Mouse (Mus musculus): ENCODE data around the gene Gm45785. TPM values are rescaled to one million over a fixed set of nuclear protein-coding genes. Genes with fewer than 3 reads are reported as not detected.

The Gm45785 gene
- polyA plus RNA-seq, 1 experiment, result not detected

DNA sequence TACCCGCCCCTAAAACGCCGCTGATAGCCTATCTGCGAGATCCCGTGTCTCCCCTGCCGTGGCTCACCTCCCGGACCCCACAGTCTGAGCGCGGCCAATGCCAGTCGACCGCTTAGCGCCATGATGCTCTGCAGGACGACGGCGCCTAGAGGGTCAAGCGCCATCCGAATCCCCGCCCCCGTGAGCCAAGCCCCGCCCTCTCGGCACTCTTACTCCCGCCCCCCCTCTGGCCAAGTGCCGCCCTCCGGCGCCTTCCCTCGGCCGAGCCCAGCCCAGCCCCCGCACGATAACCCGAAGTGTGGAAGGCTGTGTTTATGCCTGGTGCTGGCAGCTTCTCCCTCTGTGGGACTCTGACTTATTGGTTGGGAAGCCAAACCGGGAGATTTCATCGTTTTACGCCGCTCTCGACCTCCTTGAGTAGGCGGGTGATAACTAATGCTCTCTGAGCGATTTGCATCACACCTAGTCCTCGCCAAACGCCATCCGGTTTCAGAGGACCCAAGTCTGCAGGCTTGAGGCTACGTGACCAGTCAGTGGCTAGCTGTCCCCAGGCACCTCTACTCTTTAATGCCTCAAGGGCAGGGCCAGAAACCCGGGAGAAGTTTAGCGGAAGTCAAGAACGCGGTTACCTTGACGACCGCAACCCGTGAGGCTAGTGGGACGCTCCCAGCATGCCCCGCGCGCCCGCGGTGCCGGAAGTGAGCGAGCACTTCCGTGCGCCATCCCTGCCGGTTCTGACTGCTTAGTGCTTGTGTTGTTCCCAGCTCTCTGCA, 25.8 kb upstream of the Gm45785 start, which contains the start of the genes Psmd13 and Sirt3:
Gene Psmd13, plus strand, starts transcription at position 273 of the 773 bp plus-strand sequence.
Gene Sirt3, minus strand, starts transcription at position 614 of the 773 bp plus-strand sequence.
- Histone ChIP-seq H3K4me3 (ENCODE audit: insufficient read depth, poor library complexity, severe bottlenecking) (peak within 1 kb of the TSS; percentile 72), H3K27me3 (ENCODE audit: control insufficient read depth, insufficient read depth, insufficient read length) (no peaks in the 10 kb centered on the region), H3ac (ENCODE audit: control insufficient read depth, insufficient read length, low read depth) (peak within 1 kb of the TSS; percentile 87), H3K79me3 (ENCODE audit: low read depth) (peaks cover 20% of the 10 kb centered on the region), H3K79me2 (ENCODE audit: control insufficient read depth, insufficient read depth) (peaks cover 42% of the 10 kb centered on the region), H3K36me3 (ENCODE audit: control insufficient read depth, insufficient read depth) (peaks cover 22% of the 10 kb centered on the region)
- TF ChIP-seq FOSL1 (IDR thresholded peaks at IDR 0.05; ENCODE audit: insufficient read depth, low read length, poor library complexity, severe bottlenecking), result no peak
- no peak for TF ChIP-seq USF1 (IDR thresholded peaks at IDR 0.05; ENCODE audit: low read depth)
- TF ChIP-seq MYOD1 (IDR thresholded peaks at IDR 0.05; ENCODE audit: control insufficient read depth, insufficient read length, low read depth), result no peak
- peak; percentile 53 for TF ChIP-seq MAX (IDR thresholded peaks at IDR 0.05)

DNA sequence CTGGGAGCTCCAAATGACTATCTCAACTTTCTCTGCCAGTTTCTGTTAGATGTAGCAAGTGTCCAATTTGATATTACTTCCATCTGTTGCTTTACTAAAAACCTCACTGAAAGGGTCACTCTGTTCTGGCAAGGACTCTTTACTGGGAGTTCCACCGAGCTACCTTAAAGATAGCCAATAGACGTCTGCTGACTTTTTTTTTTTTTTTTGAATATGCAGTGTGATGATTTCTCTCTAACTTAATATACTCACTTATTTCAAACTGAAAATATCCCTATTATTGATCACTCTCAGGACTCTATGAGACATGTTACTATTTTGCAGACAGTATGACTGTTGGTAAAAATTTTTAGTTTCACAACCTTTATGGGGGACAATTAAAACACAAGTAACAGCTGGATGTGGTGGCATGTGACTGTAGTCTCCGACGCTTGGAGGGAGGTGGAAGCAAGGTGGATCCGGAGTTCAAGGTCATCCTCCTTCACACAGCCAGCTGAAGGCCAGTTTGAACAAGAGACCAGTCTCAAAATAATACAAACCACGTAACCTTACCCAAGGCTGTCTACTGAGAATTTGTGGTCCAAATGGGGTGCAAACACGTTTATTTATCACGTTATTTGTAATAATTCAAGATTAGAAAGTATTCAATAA, 24.9 kb upstream of the Gm45785 start:
- H3K27me3 ChIP-seq (ENCODE audit: control insufficient read depth, insufficient read depth, insufficient read length), result no peaks in the 10 kb centered on the region
- H3K79me2 ChIP-seq (ENCODE audit: control insufficient read depth, insufficient read depth), result peaks cover 42% of the 10 kb centered on the region
- no peak overlapping the region for H3ac ChIP-seq (ENCODE audit: control insufficient read depth, insufficient read length, low read depth)
- H3K79me3 ChIP-seq (ENCODE audit: low read depth), result peaks cover 20% of the 10 kb centered on the region
- H3K36me3 ChIP-seq (ENCODE audit: control insufficient read depth, insufficient read depth), result peaks cover 18% of the 10 kb centered on the region
- peak overlapping the region; percentile 72 for H3K4me3 ChIP-seq (ENCODE audit: insufficient read depth, poor library complexity, severe bottlenecking)
- TF ChIP-seq USF1 (IDR thresholded peaks at IDR 0.05; ENCODE audit: low read depth), result no peak
- TF ChIP-seq FOSL1 (IDR thresholded peaks at IDR 0.05; ENCODE audit: insufficient read depth, low read length, poor library complexity, severe bottlenecking), result no peak
- TF ChIP-seq MAX (IDR thresholded peaks at IDR 0.05), result no peak
- TF ChIP-seq CEBPB (IDR thresholded peaks at IDR 0.05; ENCODE audit: low read depth), result no peak
- TF ChIP-seq CTCF (IDR thresholded peaks at IDR 0.05; ENCODE audit: control insufficient read depth, insufficient read depth, insufficient read length), result no peak
- no peak for TF ChIP-seq MYOG (IDR thresholded peaks at IDR 0.05; ENCODE audit: control insufficient read depth, extremely low read depth, insufficient read length)
- TF ChIP-seq MYOD1 (IDR thresholded peaks at IDR 0.05; ENCODE audit: control insufficient read depth, insufficient read length, low read depth), result no peak

DNA sequence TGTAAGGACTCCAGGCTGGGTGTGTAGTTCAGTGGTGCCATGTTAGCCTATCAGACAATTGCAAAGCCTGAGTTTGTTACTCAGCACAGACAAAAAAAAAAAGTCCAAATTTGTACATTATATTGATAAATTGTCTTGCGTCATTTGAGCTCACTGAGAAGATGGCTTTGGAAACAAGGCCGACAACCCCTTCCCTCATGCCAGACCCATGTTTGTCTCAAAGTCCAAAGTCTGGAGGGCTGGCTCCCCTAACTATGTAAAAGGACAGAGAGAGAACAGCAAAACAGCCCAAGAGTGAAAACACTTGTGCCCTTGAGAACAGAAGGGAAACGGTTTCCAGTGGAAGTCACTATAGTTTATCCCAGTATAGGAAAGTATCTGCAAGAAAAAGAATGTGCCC, 24.3 kb upstream of the Gm45785 start:
- Histone ChIP-seq H3ac (ENCODE audit: control insufficient read depth, insufficient read length, low read depth) (no peak overlapping the region), H3K4me3 (ENCODE audit: insufficient read depth, poor library complexity, severe bottlenecking) (no peak overlapping the region), H3K79me3 (ENCODE audit: low read depth) (peaks cover 20% of the 10 kb centered on the region), H3K36me3 (ENCODE audit: control insufficient read depth, insufficient read depth) (peaks cover 19% of the 10 kb centered on the region), H3K79me2 (ENCODE audit: control insufficient read depth, insufficient read depth) (peaks cover 37% of the 10 kb centered on the region), H3K27me3 (ENCODE audit: control insufficient read depth, insufficient read depth, insufficient read length) (no peaks in the 10 kb centered on the region)
- TF ChIP-seq MYOD1 (IDR thresholded peaks at IDR 0.05; ENCODE audit: control insufficient read depth, insufficient read length, low read depth) (no peak), MYOG (IDR thresholded peaks at IDR 0.05; ENCODE audit: control insufficient read depth, extremely low read depth, insufficient read length) (no peak), CTCF (IDR thresholded peaks at IDR 0.05; ENCODE audit: control insufficient read depth, insufficient read depth, insufficient read length) (no peak), MAX (IDR thresholded peaks at IDR 0.05) (no peak), USF1 (IDR thresholded peaks at IDR 0.05; ENCODE audit: low read depth) (no peak), FOSL1 (IDR thresholded peaks at IDR 0.05; ENCODE audit: insufficient read depth, low read length, poor library complexity, severe bottlenecking) (no peak), CEBPB (IDR thresholded peaks at IDR 0.05; ENCODE audit: low read depth) (no peak)

DNA sequence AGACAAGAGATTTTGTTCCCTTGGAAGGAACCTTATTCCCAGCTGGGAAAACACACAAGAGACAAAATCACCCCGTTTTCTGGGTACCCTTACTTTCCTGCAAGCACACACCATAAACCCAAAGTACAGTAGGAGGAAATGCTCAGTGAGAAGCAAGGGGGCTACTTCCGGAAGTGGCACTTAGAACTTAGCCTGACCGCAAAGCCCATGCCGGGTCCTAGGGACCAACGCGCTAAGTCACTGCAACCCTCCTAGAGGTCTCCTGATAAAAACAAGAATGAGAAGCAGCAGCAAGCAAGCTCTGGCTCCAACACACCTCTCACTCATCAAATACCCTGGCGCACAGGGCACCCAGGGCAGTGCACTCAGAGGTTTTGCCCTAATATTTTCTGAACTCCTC, 23.2 kb upstream of the Gm45785 start:
- Histone ChIP-seq H3K27me3 (ENCODE audit: control insufficient read depth, insufficient read depth, insufficient read length) (no peaks in the 10 kb centered on the region), H3K36me3 (ENCODE audit: control insufficient read depth, insufficient read depth) (peaks cover 11% of the 10 kb centered on the region), H3ac (ENCODE audit: control insufficient read depth, insufficient read length, low read depth) (no peak overlapping the region), H3K79me2 (ENCODE audit: control insufficient read depth, insufficient read depth) (peaks cover 27% of the 10 kb centered on the region), H3K4me3 (ENCODE audit: insufficient read depth, poor library complexity, severe bottlenecking) (no peak overlapping the region), H3K79me3 (ENCODE audit: low read depth) (peaks cover 20% of the 10 kb centered on the region)
- TF ChIP-seq MYOG (IDR thresholded peaks at IDR 0.05; ENCODE audit: control insufficient read depth, extremely low read depth, insufficient read length), result no peak
- TF ChIP-seq CEBPB (IDR thresholded peaks at IDR 0.05; ENCODE audit: low read depth), result no peak
- no peak for TF ChIP-seq CTCF (IDR thresholded peaks at IDR 0.05; ENCODE audit: control insufficient read depth, insufficient read depth, insufficient read length)
- TF ChIP-seq MYOD1 (IDR thresholded peaks at IDR 0.05; ENCODE audit: control insufficient read depth, insufficient read length, low read depth), result no peak
- no peak for TF ChIP-seq FOSL1 (IDR thresholded peaks at IDR 0.05; ENCODE audit: insufficient read depth, low read length, poor library complexity, severe bottlenecking)
- no peak for TF ChIP-seq MAX (IDR thresholded peaks at IDR 0.05)
- no peak for TF ChIP-seq USF1 (IDR thresholded peaks at IDR 0.05; ENCODE audit: low read depth)

DNA sequence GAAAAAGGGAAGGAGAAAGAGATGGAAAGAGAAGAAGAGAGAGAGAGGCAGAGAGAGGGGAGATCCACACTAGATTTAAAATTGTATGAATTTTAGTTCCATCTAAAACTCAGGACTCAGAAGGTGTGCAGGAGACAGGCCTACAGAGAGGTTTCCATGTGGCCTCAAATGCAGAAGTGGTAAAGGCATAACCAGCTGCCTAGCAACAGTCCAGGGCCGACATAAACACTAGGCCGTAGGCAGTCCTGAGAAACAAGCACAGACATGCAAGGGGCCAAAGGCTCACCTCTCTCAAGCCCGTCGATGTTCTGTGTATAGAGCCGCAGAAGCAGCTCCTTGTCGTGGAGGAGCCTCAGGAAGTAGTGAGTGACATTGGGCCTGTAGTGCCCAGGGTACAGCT, 21.2 kb upstream of the Gm45785 start:
- Histone ChIP-seq H3ac (ENCODE audit: control insufficient read depth, insufficient read length, low read depth) (no peak overlapping the region), H3K79me3 (ENCODE audit: low read depth) (peaks cover 1% of the 10 kb centered on the region), H3K4me3 (ENCODE audit: insufficient read depth, poor library complexity, severe bottlenecking) (no peak overlapping the region), H3K27me3 (ENCODE audit: control insufficient read depth, insufficient read depth, insufficient read length) (no peaks in the 10 kb centered on the region), H3K36me3 (ENCODE audit: control insufficient read depth, insufficient read depth) (peaks cover 6% of the 10 kb centered on the region), H3K79me2 (ENCODE audit: control insufficient read depth, insufficient read depth) (peaks cover 7% of the 10 kb centered on the region)
- TF ChIP-seq CTCF (IDR thresholded peaks at IDR 0.05; ENCODE audit: control insufficient read depth, insufficient read depth, insufficient read length) (no peak), MAX (IDR thresholded peaks at IDR 0.05) (no peak), MYOD1 (IDR thresholded peaks at IDR 0.05; ENCODE audit: control insufficient read depth, insufficient read length, low read depth) (no peak), FOSL1 (IDR thresholded peaks at IDR 0.05; ENCODE audit: insufficient read depth, low read length, poor library complexity, severe bottlenecking) (no peak), CEBPB (IDR thresholded peaks at IDR 0.05; ENCODE audit: low read depth) (no peak), USF1 (IDR thresholded peaks at IDR 0.05; ENCODE audit: low read depth) (no peak), MYOG (IDR thresholded peaks at IDR 0.05; ENCODE audit: control insufficient read depth, extremely low read depth, insufficient read length) (no peak)
